Mouse (Mus musculus) stomach, postnatal 0 days (tissue): Measurements from ENCODE around the gene Galnt10. TPM values are rescaled to one million over a fixed set of nuclear protein-coding genes. Genes with fewer than 3 reads are reported as not detected.

Experiments
- ATAC-seq: fragments of 200-750 bp; cut with Nextera tagmentation; 2 replicates; pipeline ENCODE4 v1.8.0; 2017; ENCODE audit not compliant: low FRiP score, low TSS enrichment
- DNase-seq: peaks from one replicate; pipeline ENCODE4 v3.0.0-alpha.2; 2016; ENCODE audit warnings: low spot score
- H3K27ac ChIP-seq: fragments of 300-500 bp; sonication (generic); replicated peaks from 2 replicates; pipeline ENCODE4 v1.5.1; 2014; ENCODE audit warnings: mild to moderate bottlenecking, control low read depth
- H3K27me3 ChIP-seq: fragments of 300-500 bp; sonication (generic); 2 replicates; pipeline ENCODE4 v1.6.1; 2014; ENCODE audit warnings: low read length; ENCODE audit not compliant: control insufficient read depth, insufficient read depth
- H3K36me3 ChIP-seq: fragments of 300-500 bp; sonication (generic); 2 replicates; pipeline ENCODE4 v1.6.1; 2014; ENCODE audit warnings: low read length, mixed read lengths; ENCODE audit not compliant: control insufficient read depth, insufficient read depth
- H3K4me1 ChIP-seq: fragments of 300-500 bp; sonication (generic); replicated peaks from 2 replicates; pipeline ENCODE4 v1.6.1; 2014; ENCODE audit warnings: antibody characterized with exemption; ENCODE audit not compliant: control insufficient read depth, insufficient read depth
- H3K4me2 ChIP-seq: fragments of 300-500 bp; sonication (generic); replicated peaks from 2 replicates; pipeline ENCODE4 v1.6.1; 2014; ENCODE audit warnings: low read depth, mild to moderate bottlenecking, control low read depth, moderate library complexity
- H3K4me3 ChIP-seq: fragments of 300-500 bp; sonication (generic); 2 replicates; pipeline ENCODE4 v1.5.1; 2014; ENCODE audit warnings: low read depth, low read length, control low read depth
- H3K9ac ChIP-seq: fragments of 300-500 bp; sonication (generic); 2 replicates; pipeline ENCODE4 v1.6.1; 2014; ENCODE audit warnings: mild to moderate bottlenecking, low read length, control low read depth, mixed read lengths
- H3K9me3 ChIP-seq: fragments of 300-500 bp; sonication (generic); 2 replicates; pipeline ENCODE4 v1.6.1; 2016; ENCODE audit warnings: low read length; ENCODE audit not compliant: control insufficient read depth
- CTCF ChIP-seq: IDR thresholded peaks from 2 replicates; pipeline ENCODE4 v1.5.1; 2016; ENCODE audit warnings: antibody characterized with exemption, low read depth, mild to moderate bottlenecking, moderate library complexity
- EP300 ChIP-seq: optimal IDR thresholded peaks from 2 replicates; pipeline ENCODE3; 2016; ENCODE audit warnings: antibody characterized with exemption
- WGBS: fragments of 180-500 bp; shearing (Covaris S2); extraction: QIAGEN DNeasy Blood & Tissue Kit; methylation state at CpG from one replicate; pipeline ENCODE4 v1.1.7; 2014; 5-methylcytosine and 5-hydroxymethylcytosine counted together
- polyA plus RNA-seq: library from polyadenylated mRNA; unstranded; fragments of >200 nt; fragmentation: Nextera tagmentation; extraction: Ambion mirVana; gene quantifications from 2 replicates; pipeline ENCODE4 v1.2.1, GENCODE M21; 2015

Gene Galnt10
- polyA plus RNA-seq, 1 experiment from 2014 or later, result 8.8 TPM

DNA sequence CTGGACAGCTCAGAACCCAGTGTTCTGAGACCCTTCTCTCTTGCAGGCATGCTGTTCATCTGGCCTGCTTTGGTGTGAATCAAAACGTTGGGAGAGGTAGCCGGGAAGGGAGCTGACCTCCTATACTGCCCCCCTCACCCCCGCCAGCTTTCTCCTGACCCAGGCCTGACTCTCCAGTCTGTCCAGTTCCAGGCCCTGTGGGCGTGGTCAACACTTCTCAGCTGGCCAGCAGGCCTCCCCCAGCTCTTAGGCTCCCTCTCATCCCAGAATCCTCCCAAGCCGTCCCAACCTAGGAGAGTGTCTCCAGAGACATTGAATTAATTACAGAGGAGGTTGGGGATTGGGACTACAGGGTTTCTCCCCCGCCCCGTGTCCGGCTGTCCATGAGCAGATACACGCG, 26.6 kb downstream of the Galnt10 start:
- 63% methylated on average over 10 of the region's 10 CpGs for WGBS
- H3K9me3 ChIP-seq, result no peaks in the 10 kb centered on the region
- no peak overlapping the region for H3K9ac ChIP-seq
- H3K4me1 ChIP-seq, result peaks cover 2% of the 10 kb centered on the region; the same call in 1 of the 2 replicates
- no peak overlapping the region for H3K4me2 ChIP-seq
- ATAC-seq (no peak; the same call in 1 of the 2 replicates), DNase-seq (no peak)
- TF ChIP-seq EP300, result no peak
- TF ChIP-seq CTCF, result no peak
- H3K4me3 ChIP-seq, result no peak overlapping the region
- no peaks in the 10 kb centered on the region for H3K27me3 ChIP-seq
- no peaks in the 10 kb centered on the region for H3K36me3 ChIP-seq
- no peak overlapping the region for H3K27ac ChIP-seq

DNA sequence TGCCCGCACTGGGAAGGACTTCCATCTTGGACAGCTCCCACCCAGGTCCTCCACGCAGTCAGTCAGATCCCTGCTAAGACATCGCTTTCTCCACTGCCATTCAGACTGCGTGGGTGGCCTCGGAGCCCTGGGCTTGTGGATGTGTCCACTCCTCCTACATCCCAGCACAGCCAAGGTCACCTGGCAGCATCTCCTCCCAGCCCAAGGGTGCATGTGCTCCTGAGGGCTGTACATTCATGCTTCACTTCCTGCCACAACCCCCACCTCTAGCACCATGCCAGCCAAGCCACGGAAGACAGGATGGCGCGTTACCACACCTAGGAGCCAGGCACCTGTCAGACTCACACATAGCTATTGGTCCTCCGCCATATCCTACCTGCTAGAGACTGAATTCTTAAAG, 27.8 kb downstream of the Galnt10 start:
- 85% methylated on average over 9 of the region's 9 CpGs for WGBS
- peaks cover 5% of the 10 kb centered on the region; the same call in 1 of the 2 replicates for H3K4me1 ChIP-seq
- no peak overlapping the region for H3K4me3 ChIP-seq
- H3K27ac ChIP-seq, result no peak overlapping the region
- ATAC-seq (no peak), DNase-seq (no peak)
- H3K36me3 ChIP-seq, result no peaks in the 10 kb centered on the region
- H3K9me3 ChIP-seq, result no peaks in the 10 kb centered on the region
- no peak overlapping the region for H3K9ac ChIP-seq
- H3K27me3 ChIP-seq, result no peaks in the 10 kb centered on the region
- TF ChIP-seq CTCF (no peak), EP300 (no peak)
- no peak overlapping the region for H3K4me2 ChIP-seq

- DNase-seq (no peak), ATAC-seq (0 out of 2 replicates have a peak, but pooled peaks have one; percentile 35)
- Histone ChIP-seq H3K9me3 (no peaks in the 10 kb centered on the region), H3K27me3 (no peaks in the 10 kb centered on the region), H3K4me3 (no peak overlapping the region), H3K36me3 (no peaks in the 10 kb centered on the region), H3K4me1 (peaks cover 5% of the 10 kb centered on the region; the same call in 1 of the 2 replicates), H3K4me2 (no peak overlapping the region), H3K9ac (no peak overlapping the region), H3K27ac (peak overlapping the region; percentile 83)
- no peak for TF ChIP-seq EP300
- TF ChIP-seq CTCF, result no peak
- 30% methylated on average over 12 of the region's 12 CpGs for WGBS
Observed at GRCm38 (mm10) chr11:57673977-57674687, 28.9 kb downstream of the Galnt10 start.

GRCm38 (mm10) chr11:57677261-57677660, 32.0 kb downstream of the Galnt10 start:
- Histone ChIP-seq H3K27ac (no peak overlapping the region), H3K9me3 (no peaks in the 10 kb centered on the region), H3K4me3 (no peak overlapping the region), H3K4me1 (peaks cover 5% of the 10 kb centered on the region; the same call in 1 of the 2 replicates), H3K36me3 (no peaks in the 10 kb centered on the region), H3K9ac (no peak overlapping the region), H3K27me3 (no peaks in the 10 kb centered on the region), H3K4me2 (no peak overlapping the region)
- DNase-seq, result no peak
- ATAC-seq, result 0 out of 2 replicates have a peak, but pooled peaks have one; percentile 36
- WGBS, result 32% methylated on average over 3 of the region's 3 CpGs
- no peak for TF ChIP-seq EP300
- TF ChIP-seq CTCF, result no peak

GRCm38 (mm10) chr11:57682589-57682988, 37.3 kb downstream of the Galnt10 start:
- TF ChIP-seq CTCF, result no peak
- TF ChIP-seq EP300, result no peak
- 27% methylated on average over 7 of the region's 7 CpGs for WGBS
- H3K4me3 ChIP-seq, result no peak overlapping the region
- no peak overlapping the region for H3K9ac ChIP-seq
- H3K9me3 ChIP-seq, result no peaks in the 10 kb centered on the region
- H3K27me3 ChIP-seq, result no peaks in the 10 kb centered on the region
- ATAC-seq, result peak; percentile 33; the same call in 1 of the 2 replicates
- no peak overlapping the region for H3K4me2 ChIP-seq
- no peak for DNase-seq
- H3K27ac ChIP-seq, result no peak overlapping the region
- no peaks in the 10 kb centered on the region for H3K36me3 ChIP-seq
- no peaks in the 10 kb centered on the region for H3K4me1 ChIP-seq

- DNase-seq (no peak), ATAC-seq (no peak)
- Histone ChIP-seq H3K4me3 (no peak overlapping the region), H3K36me3 (no peaks in the 10 kb centered on the region), H3K27ac (no peak overlapping the region), H3K4me2 (no peak overlapping the region), H3K9me3 (no peaks in the 10 kb centered on the region), H3K9ac (no peak overlapping the region), H3K27me3 (no peaks in the 10 kb centered on the region), H3K4me1 (peaks cover 3% of the 10 kb centered on the region; the same call in 1 of the 2 replicates)
- WGBS, result 52% methylated on average over 12 of the region's 12 CpGs
- TF ChIP-seq EP300, result no peak
Observed at GRCm38 (mm10) chr11:57683125-57683524, 37.9 kb downstream of the Galnt10 start.
